Mouse (Mus musculus) small intestine, adult 2 months (tissue): Measurements from ENCODE around the gene Adamts8.

Experiments
- CTCF ChIP-seq: fragments of 200-500 bp; IDR thresholded peaks from 2 replicates; pipeline ENCODE4 v1.5.1; 2012; ENCODE audit warnings: low read depth, mild to moderate bottlenecking, control low read depth, inconsistent platforms, low read length, moderate library complexity, mixed read lengths; ENCODE audit not compliant: insufficient replicate concordance, insufficient read length; ENCODE audit errors: extremely low read depth
- POLR2A ChIP-seq: fragments of 200-500 bp; IDR thresholded peaks from 2 replicates; pipeline ENCODE4 v1.6.1; 2012; ENCODE audit warnings: low read depth, mild to moderate bottlenecking, control low read depth, inconsistent platforms, low read length, moderate library complexity

DNA sequence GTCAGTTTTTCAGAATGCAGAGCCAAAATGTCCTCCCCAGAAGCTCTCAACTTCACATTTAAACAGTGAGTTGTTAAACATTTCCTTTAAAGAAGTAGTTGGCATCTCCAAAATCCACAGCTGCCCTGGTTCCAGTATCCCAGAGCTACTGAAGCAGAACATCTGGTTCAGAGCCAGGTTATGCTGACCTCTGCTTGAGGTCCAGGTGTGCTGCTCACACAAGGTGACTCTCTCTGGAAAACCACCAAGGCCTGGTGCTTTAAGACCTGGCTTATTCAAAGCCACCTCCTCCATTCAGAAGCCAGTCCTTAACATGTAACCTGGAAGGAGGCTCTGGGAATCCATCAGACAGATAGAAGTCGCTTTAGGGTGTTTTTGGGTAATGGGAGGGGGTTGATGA, 2.9 kb downstream of the Adamts8 start:
- TF ChIP-seq POLR2A (no peak), CTCF (no peak)
